Mouse (Mus musculus) brain, embryonic 14.5 days (tissue): ENCODE measurements around the gene Dpp6. TPM values are rescaled to one million over a fixed set of nuclear protein-coding genes. Genes with fewer than 3 reads are reported as not detected.

Experiments
- DNase-seq: peaks from one replicate; pipeline ENCODE4 v3.0.0-alpha.2; 2011; ENCODE audit warnings: low read depth
- CTCF ChIP-seq: fragments of 200-500 bp; IDR thresholded peaks from 2 replicates; pipeline ENCODE4 v1.5.1; 2012; ENCODE audit warnings: inconsistent platforms, mild to moderate bottlenecking, moderate library complexity, borderline replicate concordance; ENCODE audit not compliant: insufficient read depth, insufficient read length; ENCODE audit errors: extremely low read depth
- POLR2A ChIP-seq: fragments of 200-500 bp; IDR thresholded peaks from 2 replicates; pipeline ENCODE4 v1.6.1; 2012; ENCODE audit warnings: mild to moderate bottlenecking, inconsistent platforms, borderline replicate concordance; ENCODE audit not compliant: poor library complexity, insufficient read depth, insufficient read length, severe bottlenecking; ENCODE audit errors: extremely low read depth
- polyA plus RNA-seq: library from polyadenylated mRNA; depleted of rRNA; stranded (reverse); fragments of >200 nt; gene quantifications from 2 replicates; pipeline ENCODE4 v1.2.3, GENCODE M21; 2012

The Dpp6 gene
- polyA plus RNA-seq, 1 experiment: 84.1 TPM

DNA sequence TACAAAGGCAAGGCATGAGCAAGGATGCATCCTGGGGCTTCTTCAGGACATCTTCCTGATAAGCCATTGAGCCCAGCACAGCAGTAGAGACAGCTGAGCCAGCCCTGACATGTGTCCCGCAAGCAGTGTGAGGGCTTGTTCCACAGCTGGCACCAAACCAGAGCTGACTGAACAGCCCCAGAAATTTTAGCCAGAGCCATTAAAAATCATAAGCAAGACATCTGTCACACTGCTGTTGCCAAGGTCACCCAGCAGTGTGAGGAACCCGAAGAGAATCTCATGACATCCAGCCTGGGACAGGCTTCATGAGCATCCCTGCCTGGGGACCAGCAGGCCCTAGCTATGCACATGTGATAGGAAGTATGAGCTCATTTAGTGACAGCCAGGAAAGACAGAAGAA is 438.2 kb downstream of the Dpp6 start:
- no peak for DNase-seq

DNA sequence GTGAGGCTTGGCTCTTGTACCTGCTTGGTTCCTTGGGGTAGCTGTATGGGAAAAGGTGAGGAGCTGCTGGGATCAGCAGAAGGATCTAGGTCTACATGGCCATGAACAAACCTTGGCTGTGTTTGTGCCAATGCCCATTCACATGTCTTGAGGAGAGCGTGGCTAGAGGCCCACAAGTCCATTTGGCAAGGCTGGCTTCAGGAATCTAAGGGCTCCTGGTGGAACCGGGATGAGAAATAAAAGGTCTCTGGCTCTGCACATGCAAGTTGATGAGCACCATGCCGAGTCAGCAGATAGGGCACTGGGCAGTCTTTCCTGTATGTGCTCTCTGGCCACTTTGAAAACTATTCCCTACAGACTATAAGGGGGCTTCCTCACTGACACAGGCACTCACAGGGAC is 441.6 kb downstream of the Dpp6 start:
- DNase-seq: no peak

More for the DNA sequence above, 438.2 kb downstream of the Dpp6 start:
- TF ChIP-seq CTCF (no peak), POLR2A (no peak)

DNA sequence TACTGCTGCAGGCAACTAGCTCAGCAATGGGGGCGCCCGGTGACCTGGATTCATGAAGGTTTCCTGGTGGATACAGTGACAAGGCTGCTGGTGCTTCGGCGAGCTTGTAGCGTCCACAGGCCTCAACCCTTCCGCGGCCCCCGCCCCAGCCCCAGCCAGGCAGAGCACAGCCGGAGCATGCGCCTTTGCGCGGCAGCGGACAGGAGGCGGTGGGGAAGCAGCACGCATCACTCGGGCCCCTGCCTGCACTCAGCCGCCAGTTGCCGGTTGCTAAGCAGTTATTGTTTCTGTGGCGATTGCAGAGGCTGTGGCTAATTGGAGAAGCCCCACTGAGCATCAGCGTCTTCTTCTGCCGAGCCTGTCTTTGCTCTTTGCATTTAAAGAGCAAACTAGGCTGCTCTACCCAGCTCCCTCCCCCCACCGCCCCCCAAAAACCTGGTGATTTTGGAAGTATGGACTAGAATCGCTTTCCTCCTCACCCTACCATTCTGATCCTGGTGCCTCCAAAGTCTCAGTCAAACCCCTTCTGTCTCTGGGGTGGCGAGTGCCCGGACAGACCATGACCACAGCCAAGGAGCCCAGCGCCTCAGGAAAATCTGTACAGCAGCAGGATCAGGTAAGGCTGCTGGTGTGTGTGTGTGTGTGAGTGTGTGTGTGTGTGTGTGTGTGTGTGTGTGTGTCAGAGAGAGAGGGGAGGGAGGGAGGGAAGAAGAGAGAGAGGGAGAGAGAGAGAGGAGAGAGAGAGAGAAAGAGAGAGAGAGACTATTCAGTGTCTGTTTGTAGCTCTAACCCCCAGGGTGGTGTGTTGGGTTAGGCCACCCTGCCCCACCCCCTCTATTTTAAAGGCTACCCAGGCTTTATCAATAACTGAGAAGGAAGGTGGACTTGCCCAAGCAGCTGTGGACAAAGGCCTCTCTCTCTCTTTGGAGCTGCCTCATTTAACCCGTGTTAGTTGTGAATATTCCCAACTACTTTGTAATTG is 445.0 kb downstream of the Dpp6 start:
- peak; percentile 92 for DNase-seq
- TF ChIP-seq POLR2A: no peak
- no peak for TF ChIP-seq CTCF

More for the DNA sequence above, 441.6 kb downstream of the Dpp6 start:
- TF ChIP-seq POLR2A (no peak), CTCF (no peak)

- peak; percentile 31 for DNase-seq
- TF ChIP-seq CTCF (no peak), POLR2A (no peak)
Observed at GRCm38 (mm10) chr5:27262751-27263150, 445.7 kb downstream of the Dpp6 start.

DNA sequence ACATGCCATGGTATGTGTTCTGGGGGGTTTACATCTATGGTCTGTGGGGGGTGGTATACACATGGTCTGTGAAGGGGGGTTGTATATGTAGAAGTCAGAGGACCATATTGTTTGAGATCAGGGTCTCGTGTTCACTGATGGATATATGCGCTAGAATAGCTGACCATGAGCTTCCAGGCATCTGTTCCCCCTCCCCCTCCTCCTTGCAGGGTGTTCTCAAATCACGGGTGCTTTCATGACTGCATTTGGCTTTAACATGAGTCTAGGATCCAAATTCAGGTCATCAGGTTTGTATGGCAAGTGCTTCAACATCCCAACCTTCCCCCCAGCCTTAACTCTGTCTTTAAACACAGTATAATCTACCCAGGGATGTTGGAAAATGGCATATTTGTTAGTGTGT is 448.3 kb downstream of the Dpp6 start:
- no peak for DNase-seq
- TF ChIP-seq POLR2A (no peak), CTCF (no peak)

DNA sequence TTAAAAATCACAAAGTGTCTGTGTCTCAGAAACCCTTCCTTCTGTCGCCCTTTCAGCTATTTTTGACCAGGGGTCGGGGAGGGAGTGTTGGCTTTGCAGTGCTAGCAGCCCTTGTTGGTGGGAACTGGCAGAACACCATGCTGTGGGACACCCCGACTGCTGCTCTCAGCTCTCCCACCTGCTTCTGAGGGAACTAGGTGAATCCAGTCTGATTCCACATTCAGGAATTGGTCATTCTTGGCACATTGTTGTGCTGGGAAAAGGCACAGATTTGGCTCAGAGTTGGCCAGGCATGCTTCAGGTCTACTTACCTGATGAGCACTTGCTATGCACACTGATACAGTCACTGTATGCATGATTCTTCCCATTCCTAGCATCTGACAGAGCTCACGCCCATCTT is 454.3 kb downstream of the Dpp6 start:
- DNase-seq: no peak

DNA sequence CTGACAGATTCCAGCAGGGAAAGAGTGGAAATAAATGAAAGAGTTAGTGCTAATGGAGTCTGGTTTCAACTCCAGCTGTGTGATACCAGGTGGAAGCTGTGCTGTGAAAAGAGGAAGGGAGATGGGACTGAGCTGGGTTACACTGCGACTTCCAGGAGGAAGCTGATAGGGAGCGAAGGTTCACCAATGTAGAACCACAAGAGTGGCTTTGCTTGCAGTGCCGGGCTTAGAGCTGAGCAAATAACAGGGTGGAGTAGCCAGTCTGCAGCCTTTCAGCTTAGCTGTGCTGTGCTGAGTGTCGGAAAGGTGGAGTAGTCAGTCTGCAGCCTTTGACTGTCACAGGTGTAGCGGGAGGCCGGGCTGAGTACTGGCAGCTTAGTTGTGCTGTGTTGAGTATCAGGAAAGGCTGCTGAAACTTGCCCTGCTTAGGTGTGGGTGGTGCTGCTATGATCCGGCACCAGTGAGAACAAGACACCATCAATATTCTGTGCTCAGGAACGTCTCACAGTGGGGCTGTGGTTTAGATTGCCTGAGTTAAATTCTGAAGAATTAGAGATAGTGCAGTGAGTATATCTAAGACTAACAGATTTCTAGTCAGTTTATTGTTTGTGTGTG is 457.9 kb downstream of the Dpp6 start:
- no peak for DNase-seq
- no peak for TF ChIP-seq CTCF
- no peak for TF ChIP-seq POLR2A

More for the DNA sequence above, 454.3 kb downstream of the Dpp6 start:
- TF ChIP-seq POLR2A (no peak), CTCF (no peak)

GRCm38 (mm10) chr5:27275871-27276270 is 458.9 kb downstream of the Dpp6 start:
- DNase-seq: no peak
- TF ChIP-seq CTCF: no peak
- no peak for TF ChIP-seq POLR2A

DNA sequence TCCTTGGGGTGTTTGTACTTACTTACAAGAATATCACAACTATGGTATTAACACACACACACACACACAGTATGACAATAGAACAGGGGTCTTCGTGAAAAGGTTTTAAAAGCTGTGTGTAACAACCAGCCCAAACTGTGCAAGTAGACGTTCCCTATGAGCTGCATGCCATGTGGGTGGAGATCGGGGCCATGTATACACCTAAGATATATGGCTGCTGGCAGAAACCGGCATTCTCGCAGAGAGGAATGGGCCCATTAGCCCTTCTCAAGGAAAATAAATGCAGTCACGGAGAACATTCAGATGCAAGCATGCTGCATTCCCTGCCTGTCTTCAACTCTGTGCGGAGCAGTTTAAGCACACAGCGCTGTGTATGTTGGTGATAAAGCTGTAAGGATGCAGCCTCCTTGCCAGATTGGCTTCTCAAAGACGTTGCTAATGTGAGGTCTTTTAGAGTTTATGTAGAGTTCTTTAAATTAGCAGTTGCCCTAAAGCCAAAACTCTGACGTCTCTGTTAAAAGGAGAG is 461.2 kb downstream of the Dpp6 start:
- no peak for DNase-seq
- no peak for TF ChIP-seq POLR2A
- TF ChIP-seq CTCF: no peak

GRCm38 (mm10) chr5:27286876-27287275 is 469.9 kb downstream of the Dpp6 start:
- TF ChIP-seq POLR2A (no peak), CTCF (no peak)
- DNase-seq: peak; percentile 79

- TF ChIP-seq CTCF: no peak
- TF ChIP-seq POLR2A: no peak
- DNase-seq: no peak
Observed at GRCm38 (mm10) chr5:27291378-27291777, 474.4 kb downstream of the Dpp6 start.
